Mouse (Mus musculus) embryonic facial prominence, embryonic 12.5 days (tissue): ENCODE measurements around the gene Casc3. TPM values are rescaled to one million over a fixed set of nuclear protein-coding genes. Genes with fewer than 3 reads are reported as not detected.
A peak's percentile ranks its signal among the peaks of the same experiment; 100 is the strongest.

Experiments
- ATAC-seq: fragments of 200-750 bp; cut with Nextera tagmentation; 2 replicates; pipeline ENCODE4 v1.8.0; 2017; ENCODE audit not compliant: insufficient number of reproducible peaks, insufficient read depth, low FRiP score, low TSS enrichment
- H3K27ac ChIP-seq: fragments of 300-500 bp; sonication (generic); 2 replicates; pipeline ENCODE4 v1.5.1; 2016; ENCODE audit warnings: mild to moderate bottlenecking
- H3K27me3 ChIP-seq: fragments of 300-500 bp; sonication (generic); 2 replicates; pipeline ENCODE4 v1.6.1; 2016; ENCODE audit warnings: mild to moderate bottlenecking, moderate library complexity
- H3K36me3 ChIP-seq: fragments of 300-500 bp; sonication (generic); 2 replicates; pipeline ENCODE4 v1.6.1; 2016; ENCODE audit warnings: mild to moderate bottlenecking
- H3K4me1 ChIP-seq: fragments of 300-500 bp; sonication (generic); 2 replicates; pipeline ENCODE4 v1.6.1; 2016
- H3K4me2 ChIP-seq: fragments of 300-500 bp; sonication (generic); replicated peaks from 2 replicates; pipeline ENCODE4 v1.6.1; 2016; ENCODE audit warnings: mild to moderate bottlenecking, moderate library complexity
- H3K4me3 ChIP-seq: fragments of 300-500 bp; sonication (generic); 2 replicates; pipeline ENCODE4 v1.5.1; 2016; ENCODE audit warnings: mild to moderate bottlenecking
- H3K9ac ChIP-seq: fragments of 300-500 bp; sonication (generic); 2 replicates; pipeline ENCODE4 v1.6.1; 2016; ENCODE audit warnings: mild to moderate bottlenecking, moderate library complexity
- H3K9me3 ChIP-seq: fragments of 300-500 bp; sonication (generic); 2 replicates; pipeline ENCODE4 v1.6.1; 2016; ENCODE audit warnings: mild to moderate bottlenecking, moderate library complexity
- WGBS: fragments of 180-500 bp; shearing (Covaris S2); methylation state at CpG from one replicate; pipeline ENCODE4 v1.1.7; 2016; 5-methylcytosine and 5-hydroxymethylcytosine counted together
- polyA plus RNA-seq: library from polyadenylated mRNA; unstranded; fragments of >200 nt; fragmentation: Nextera tagmentation; extraction: Ambion mirVana; gene quantifications from 2 replicates; pipeline ENCODE4 v1.2.1, GENCODE M21; 2016

Gene Casc3
- polyA plus RNA-seq, 1 experiment from 2014 or later: 54.0 TPM

GRCm38 (mm10) chr11:98785772-98786281, 18.9 kb upstream of the Casc3 start:
- H3K27ac ChIP-seq: peak overlapping the region; percentile 72
- H3K9me3 ChIP-seq: no peaks in the 10 kb centered on the region
- H3K4me1 ChIP-seq: peaks cover 59% of the 10 kb centered on the region
- WGBS: 9% methylated on average over 12 of the region's 12 CpGs
- H3K27me3 ChIP-seq: no peaks in the 10 kb centered on the region
- no peaks in the 10 kb centered on the region for H3K36me3 ChIP-seq
- H3K4me2 ChIP-seq: peak overlapping the region; percentile 40
- H3K9ac ChIP-seq: no peak overlapping the region
- no peak for ATAC-seq
- H3K4me3 ChIP-seq: no peak overlapping the region

GRCm38 (mm10) chr11:98786359-98787214, 18.1 kb upstream of the Casc3 start:
- 0 out of 2 replicates have a peak, but pooled peaks have one; percentile 3 for ATAC-seq

GRCm38 (mm10) chr11:98787229-98787628, 17.5 kb upstream of the Casc3 start:
- H3K9me3 ChIP-seq: no peaks in the 10 kb centered on the region
- no peaks in the 10 kb centered on the region for H3K27me3 ChIP-seq
- H3K36me3 ChIP-seq: no peaks in the 10 kb centered on the region
- ATAC-seq: no peak
- H3K4me1 ChIP-seq: peaks cover 51% of the 10 kb centered on the region
- H3K27ac ChIP-seq: peak overlapping the region; percentile 72; the same call in 1 of the 2 replicates
- 32% methylated on average over 7 of the region's 7 CpGs for WGBS
- H3K4me2 ChIP-seq: 0 out of 2 replicates have a peak overlapping the region, but pooled peaks have one; percentile 40
- no peak overlapping the region for H3K4me3 ChIP-seq
- H3K9ac ChIP-seq: no peak overlapping the region

More at GRCm38 (mm10) chr11:98786359-98787214, 18.1 kb upstream of the Casc3 start:
- Histone ChIP-seq H3K27ac (peak overlapping the region; percentile 72), H3K4me3 (0 out of 2 replicates have a peak overlapping the region, but pooled peaks have one; percentile 4), H3K9ac (no peak overlapping the region), H3K9me3 (no peaks in the 10 kb centered on the region), H3K4me2 (peak overlapping the region; percentile 40), H3K27me3 (no peaks in the 10 kb centered on the region), H3K36me3 (no peaks in the 10 kb centered on the region), H3K4me1 (peaks cover 58% of the 10 kb centered on the region)
- WGBS: 2% methylated on average over 14 of the region's 15 CpGs

- H3K4me1 ChIP-seq: peaks cover 47% of the 10 kb centered on the region
Measured at GRCm38 (mm10) chr11:98787691-98788090, 17.0 kb upstream of the Casc3 start.

DNA sequence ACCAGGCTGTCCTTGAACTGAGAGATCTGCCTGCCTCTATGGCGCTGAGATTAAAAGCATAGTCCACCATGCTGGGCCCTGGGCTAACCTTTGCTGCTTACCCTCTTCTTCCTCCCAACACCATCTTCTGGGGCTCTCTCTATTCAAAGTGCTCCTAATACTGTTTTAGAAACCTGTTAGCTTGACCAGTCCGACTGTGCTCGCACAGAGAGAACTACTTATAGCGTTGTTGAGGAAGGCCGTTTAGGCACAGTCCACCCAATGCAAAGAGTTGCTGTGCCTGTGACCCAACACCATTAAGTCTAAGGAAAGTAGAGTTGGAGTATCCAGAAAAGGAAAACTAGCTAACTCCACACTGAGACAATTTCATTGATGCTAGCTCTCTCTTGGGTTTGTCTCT, 16.6 kb upstream of the Casc3 start:
- Histone ChIP-seq H3K36me3 (no peaks in the 10 kb centered on the region), H3K9me3 (no peaks in the 10 kb centered on the region), H3K4me2 (peak overlapping the region; percentile 70), H3K9ac (no peak overlapping the region), H3K27ac (peak overlapping the region; percentile 79), H3K4me3 (no peak overlapping the region; the same call in 1 of the 2 replicates), H3K4me1 (peaks cover 46% of the 10 kb centered on the region), H3K27me3 (no peaks in the 10 kb centered on the region)
- ATAC-seq: no peak
- 88% methylated on average over 5 of the region's 5 CpGs for WGBS

More at GRCm38 (mm10) chr11:98787691-98788090, 17.0 kb upstream of the Casc3 start:
- no peaks in the 10 kb centered on the region for H3K27me3 ChIP-seq
- no peak overlapping the region for H3K4me2 ChIP-seq
- 100% methylated on average over 1 of the region's 1 CpGs for WGBS
- H3K9me3 ChIP-seq: no peaks in the 10 kb centered on the region
- H3K9ac ChIP-seq: no peak overlapping the region
- no peak for ATAC-seq
- no peaks in the 10 kb centered on the region for H3K36me3 ChIP-seq
- H3K4me3 ChIP-seq: no peak overlapping the region
- H3K27ac ChIP-seq: no peak overlapping the region

- Histone ChIP-seq H3K36me3 (no peaks in the 10 kb centered on the region), H3K4me3 (peak overlapping the region; percentile 43), H3K4me1 (peaks cover 46% of the 10 kb centered on the region), H3K9ac (peak overlapping the region; percentile 64), H3K27me3 (no peaks in the 10 kb centered on the region), H3K4me2 (peak overlapping the region; percentile 70), H3K27ac (peak overlapping the region; percentile 79), H3K9me3 (no peaks in the 10 kb centered on the region)
- WGBS: 12% methylated on average over 18 of the region's 18 CpGs
- ATAC-seq: peak; percentile 74
Measured at GRCm38 (mm10) chr11:98788550-98789218, 16.0 kb upstream of the Casc3 start.

GRCm38 (mm10) chr11:98789219-98789807, 15.4 kb upstream of the Casc3 start:
- H3K27ac ChIP-seq: peak overlapping the region; percentile 79
- H3K9ac ChIP-seq: peak overlapping the region; percentile 64
- H3K4me1 ChIP-seq: peaks cover 47% of the 10 kb centered on the region
- peak overlapping the region; percentile 70 for H3K4me2 ChIP-seq
- H3K4me3 ChIP-seq: peak overlapping the region; percentile 43
- H3K27me3 ChIP-seq: no peaks in the 10 kb centered on the region
- no peaks in the 10 kb centered on the region for H3K36me3 ChIP-seq
- ATAC-seq: no peak
- WGBS: 1% methylated on average over 25 of the region's 25 CpGs
- H3K9me3 ChIP-seq: no peaks in the 10 kb centered on the region

DNA sequence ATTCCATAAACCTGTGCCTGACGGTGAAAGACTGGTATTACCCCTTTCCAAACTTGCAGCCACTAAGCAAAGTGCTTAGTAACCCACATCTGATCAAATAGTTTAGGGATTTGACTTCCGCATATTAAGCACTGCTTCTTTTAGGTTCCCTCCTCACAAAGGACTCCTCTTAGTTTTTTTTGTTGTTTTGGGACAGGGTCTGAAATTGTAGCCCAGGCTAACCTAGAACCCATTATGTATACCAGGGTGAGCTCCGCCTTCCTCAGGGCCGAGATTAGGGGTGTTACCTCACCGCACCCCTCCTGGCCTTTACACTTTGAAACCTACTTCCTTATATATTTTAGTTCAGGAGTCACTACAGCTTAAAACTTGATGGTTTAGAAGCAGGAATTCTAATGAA, 14.9 kb upstream of the Casc3 start:
- no peak overlapping the region for H3K27ac ChIP-seq

GRCm38 (mm10) chr11:98790631-98791205, 14.0 kb upstream of the Casc3 start:
- Histone ChIP-seq H3K4me1 (peaks cover 36% of the 10 kb centered on the region), H3K9me3 (no peaks in the 10 kb centered on the region), H3K27me3 (no peaks in the 10 kb centered on the region), H3K4me2 (no peak overlapping the region), H3K27ac (no peak overlapping the region), H3K4me3 (no peak overlapping the region), H3K9ac (no peak overlapping the region), H3K36me3 (no peaks in the 10 kb centered on the region)
- WGBS: 82% methylated on average over 5 of the region's 5 CpGs
- no peak for ATAC-seq

More for the DNA sequence above, 14.9 kb upstream of the Casc3 start:
- H3K4me1 ChIP-seq: peaks cover 45% of the 10 kb centered on the region
- H3K36me3 ChIP-seq: no peaks in the 10 kb centered on the region
- H3K4me2 ChIP-seq: peak overlapping the region; percentile 70
- no peak overlapping the region for H3K9ac ChIP-seq
- 44% methylated on average over 5 of the region's 5 CpGs for WGBS
- ATAC-seq: no peak
- H3K4me3 ChIP-seq: peak overlapping the region; percentile 43
- no peaks in the 10 kb centered on the region for H3K27me3 ChIP-seq
- no peaks in the 10 kb centered on the region for H3K9me3 ChIP-seq

GRCm38 (mm10) chr11:98791448-98791847, 13.3 kb upstream of the Casc3 start:
- H3K4me2 ChIP-seq: no peak overlapping the region
- no peak overlapping the region for H3K27ac ChIP-seq
- no peak overlapping the region for H3K9ac ChIP-seq
- WGBS: 76% methylated on average over 1 of the region's 1 CpGs
- no peaks in the 10 kb centered on the region for H3K9me3 ChIP-seq
- H3K36me3 ChIP-seq: no peaks in the 10 kb centered on the region
- H3K4me3 ChIP-seq: no peak overlapping the region
- H3K27me3 ChIP-seq: no peaks in the 10 kb centered on the region
- ATAC-seq: no peak
- H3K4me1 ChIP-seq: peaks cover 29% of the 10 kb centered on the region

DNA sequence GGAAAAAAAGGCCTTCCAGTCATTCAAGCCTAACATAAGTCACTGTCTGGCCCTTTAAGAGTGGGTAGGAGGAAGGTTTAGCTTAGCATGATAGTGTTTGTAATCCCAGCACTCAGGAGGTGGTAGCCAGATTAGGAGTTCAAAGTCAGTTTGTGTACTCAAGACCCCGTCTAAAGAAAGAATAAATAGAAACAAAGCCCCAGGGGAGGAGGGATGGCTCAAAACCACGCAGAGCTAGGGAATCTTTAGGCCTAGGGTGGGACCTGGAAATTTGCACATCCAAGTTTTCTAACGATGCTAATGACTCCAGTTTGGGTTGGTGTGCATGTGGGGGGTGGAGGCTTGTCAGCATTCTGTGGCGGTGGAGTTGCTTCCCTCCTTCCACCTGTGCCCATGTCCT, 12.6 kb upstream of the Casc3 start:
- no peak overlapping the region for H3K9ac ChIP-seq

More for the DNA sequence above, 12.6 kb upstream of the Casc3 start:
- H3K27ac ChIP-seq: no peak overlapping the region
- no peaks in the 10 kb centered on the region for H3K27me3 ChIP-seq
- no peaks in the 10 kb centered on the region for H3K36me3 ChIP-seq
- WGBS: 18% methylated on average over 4 of the region's 4 CpGs
- H3K4me2 ChIP-seq: no peak overlapping the region
- H3K4me3 ChIP-seq: no peak overlapping the region
- H3K9me3 ChIP-seq: no peaks in the 10 kb centered on the region
- no peak for ATAC-seq
- H3K4me1 ChIP-seq: peaks cover 23% of the 10 kb centered on the region
